Mouse (Mus musculus) Patski (cell line): ENCODE data around the gene Whrn. TPM values are rescaled to one million over a fixed set of nuclear protein-coding genes. Genes with fewer than 3 reads are reported as not detected.

Experiments
- ATAC-seq: fragments of 100-300 bp; one replicate; pipeline ENCODE4 v1.8.0; 2021
- CTCF ChIA-PET: fragments of 350-600 bp; sonication (Branson Sonifier 250); formaldehyde crosslinking; loops from one replicate; lab custom pipeline; 2022; ENCODE audit warnings: inconsistent platforms; lab: Charles Lee
- POLR2A ChIA-PET: fragments of 350-600 bp; sonication (Branson Sonifier 250); formaldehyde crosslinking; loops from one replicate; lab custom pipeline; 2022; ENCODE audit warnings: antibody characterized with exemption, inconsistent platforms; lab: Charles Lee
- DNase-seq: peaks from one replicate; pipeline ENCODE4 v3.0.0-alpha.2; 2011; ENCODE audit warnings: low read depth, low spot score
- H3K27me3 ChIP-seq: fragments of 371-371 bp; one replicate; pipeline ENCODE4 v1.5.1; 2021
- CTCF ChIP-seq: fragments of 100-300 bp; IDR thresholded peaks from one replicate; pipeline ENCODE4 v1.5.1; 2021
- in situ Hi-C: fragments of 300-500 bp; cut with MboI; formaldehyde crosslinking; loops from 3 replicates; pipeline ENCODE4 v1.11.1; 2018; ENCODE audit warnings: low pct_unique_long_range_greater_than_20kb, mixed read lengths
- polyA plus RNA-seq: library from polyadenylated mRNA; unstranded; gene quantifications from one replicate; pipeline ENCODE4 v1.2.3, GENCODE M21; 2021

Whrn gene
- polyA plus RNA-seq, result 31.0 TPM

GRCm38 (mm10) chr4:63495915-63496278 is at the start of gene Whrn:
TSS of gene Whrn (minus strand) at chr4:63495991.
- peak; percentile 72 for ATAC-seq
- DNase-seq, result no peak
- POLR2A ChIA-PET, result interaction anchor here (0.6 to 1.2 kb wide), 2 partner anchors 62 to 75 kb away, joined by 3 to 4 read pairs; partner anchors contain the start of gene Tmem268
- no peak for TF ChIP-seq CTCF
- CTCF ChIA-PET, result no interaction called here
- no peaks in the 10 kb centered on the region for H3K27me3 ChIP-seq
- in situ Hi-C loops, result loop anchor here (5.0 kb wide), 1 partner anchor 79 kb away; no protein-coding TSS in a partner anchor

DNA sequence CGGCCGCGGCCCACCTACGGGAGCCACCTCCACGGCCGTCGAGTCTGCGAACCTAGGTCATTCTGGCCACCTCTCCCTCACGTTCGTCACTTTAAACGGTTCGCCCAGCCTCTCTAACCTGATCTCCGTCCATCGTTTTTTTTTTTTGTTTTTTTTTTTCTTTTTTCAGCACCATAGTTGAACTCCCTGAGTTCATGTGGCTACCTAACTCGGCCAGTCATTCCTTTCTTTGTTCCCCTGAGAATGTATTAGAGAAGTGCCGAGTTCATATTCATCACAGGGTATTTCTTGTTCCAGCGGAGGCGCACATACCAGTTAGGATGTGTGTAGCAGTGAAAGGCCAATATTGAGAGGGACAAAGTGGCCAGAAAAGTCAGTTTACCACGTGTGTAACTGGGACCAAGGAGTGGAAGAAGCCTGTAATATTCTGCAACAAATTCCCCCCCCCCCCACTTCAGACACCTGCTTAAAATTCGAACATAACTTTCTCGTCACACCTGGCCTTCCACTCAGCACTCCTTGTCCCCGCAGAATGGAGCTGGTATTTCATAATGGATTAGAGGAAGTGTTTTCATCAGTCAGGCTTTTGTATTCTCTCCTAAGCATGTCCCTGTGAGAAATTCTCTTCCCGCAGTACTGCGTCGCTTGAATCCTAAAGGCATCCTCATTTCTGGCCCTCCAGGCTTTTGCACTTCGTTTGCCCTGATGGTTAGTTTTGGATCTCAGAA is 49.6 kb upstream of the Whrn start:
- in situ Hi-C loops, result no loop called here
- H3K27me3 ChIP-seq, result no peaks in the 10 kb centered on the region
- no peak for TF ChIP-seq CTCF
- ChIA-PET CTCF (no interaction called here), POLR2A (no interaction called here)
- DNase-seq (no peak), ATAC-seq (no peak)

DNA sequence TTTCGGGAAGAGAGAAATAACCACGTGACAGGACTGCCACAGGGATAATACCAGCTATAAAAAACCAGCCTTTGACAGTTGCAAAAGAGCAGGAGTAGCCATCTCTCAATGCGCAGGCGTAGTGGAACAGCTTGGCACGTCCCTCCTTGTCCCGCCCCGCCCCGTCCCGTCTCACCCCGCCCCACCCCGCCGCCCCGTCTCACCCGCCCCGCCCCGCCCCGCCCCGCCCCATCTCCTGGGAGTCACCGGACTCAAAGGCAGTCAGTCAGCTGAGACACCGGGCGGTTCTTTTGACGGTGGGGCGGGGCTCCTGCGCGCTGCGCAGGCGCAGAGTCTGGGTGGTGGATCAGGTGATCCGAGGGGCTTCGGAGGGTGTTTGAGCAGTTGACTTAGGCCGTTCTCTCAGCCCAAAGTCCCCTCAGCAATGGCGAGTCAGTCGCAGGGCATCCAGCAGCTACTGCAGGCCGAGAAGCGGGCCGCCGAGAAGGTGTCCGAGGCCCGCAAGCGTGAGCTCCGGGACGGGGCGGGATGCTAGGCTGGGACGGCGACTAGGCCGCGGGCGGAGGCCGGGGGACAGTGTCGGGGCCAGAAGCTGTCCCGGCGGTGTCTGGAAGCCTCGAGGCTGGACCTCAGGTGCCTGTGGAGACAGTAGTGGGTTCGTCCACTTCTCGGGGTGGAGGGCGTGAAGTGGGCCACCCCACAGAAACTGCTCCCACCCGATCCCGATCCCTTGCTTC is 48.9 kb upstream of the Whrn start, which contains the start of gene Atp6v1g1:
TSS of gene Atp6v1g1 (plus strand) at position 279 of the 737 bp plus-strand sequence.
- DNase-seq, result no peak
- in situ Hi-C loops, result no loop called here
- H3K27me3 ChIP-seq, result no peaks in the 10 kb centered on the region
- peak; percentile 47 for ATAC-seq
- POLR2A ChIA-PET, result no interaction called here
- CTCF ChIA-PET, result interaction anchor here (0.8 to 1.6 kb wide), 2 partner anchors 9 to 10 kb away, joined by 3 to 5 read pairs; no protein-coding TSS in a partner anchor
- TF ChIP-seq CTCF, result no peak

GRCm38 (mm10) chr4:63543746-63544493 is 48.1 kb upstream of the Whrn start:
- ATAC-seq, result peak; percentile 18
- in situ Hi-C loops, result no loop called here
- DNase-seq, result no peak
- ChIA-PET CTCF (interaction anchor here (0.8 to 1.6 kb wide), 2 partner anchors 10 kb away, joined by 3 to 5 read pairs; no protein-coding TSS in a partner anchor), POLR2A (no interaction called here)
- no peaks in the 10 kb centered on the region for H3K27me3 ChIP-seq
- no peak for TF ChIP-seq CTCF

GRCm38 (mm10) chr4:63542209-63542608 is 46.4 kb upstream of the Whrn start:
- ATAC-seq, result no peak
- POLR2A ChIA-PET, result no interaction called here
- CTCF ChIA-PET, result no interaction called here
- TF ChIP-seq CTCF, result no peak
- no peaks in the 10 kb centered on the region for H3K27me3 ChIP-seq
- in situ Hi-C loops, result no loop called here
- DNase-seq, result no peak

- no peak for DNase-seq
- TF ChIP-seq CTCF, result no peak
- no peak for ATAC-seq
- H3K27me3 ChIP-seq, result no peaks in the 10 kb centered on the region
- in situ Hi-C loops, result no loop called here
- ChIA-PET POLR2A (no interaction called here), CTCF (no interaction called here)
Observed at GRCm38 (mm10) chr4:63537602-63538001, 41.8 kb upstream of the Whrn start.

DNA sequence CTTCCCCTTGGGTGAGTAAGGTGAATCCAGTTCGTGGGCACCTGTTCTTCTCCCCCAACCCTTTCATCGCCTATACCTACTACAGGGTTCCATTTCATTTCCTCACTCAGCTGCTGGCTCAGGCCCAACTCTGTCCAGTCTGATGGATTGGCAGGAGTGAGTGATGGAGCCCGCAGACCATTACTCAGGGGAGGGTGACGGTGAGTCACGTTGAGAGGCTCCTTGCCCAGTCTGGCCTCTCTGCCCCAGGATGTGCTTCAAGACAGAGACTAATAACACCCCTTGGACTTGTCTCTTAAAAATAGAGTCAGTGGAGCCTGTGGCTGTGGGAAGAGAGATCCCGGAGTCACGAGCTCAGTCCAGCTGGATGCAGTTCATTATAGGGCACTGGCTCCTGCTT is 34.6 kb upstream of the Whrn start:
- POLR2A ChIA-PET, result no interaction called here
- no peak for TF ChIP-seq CTCF
- DNase-seq, result peak; percentile 88
- in situ Hi-C loops, result no loop called here
- CTCF ChIA-PET, result no interaction called here
- ATAC-seq, result peak; percentile 78
- H3K27me3 ChIP-seq, result no peaks in the 10 kb centered on the region

DNA sequence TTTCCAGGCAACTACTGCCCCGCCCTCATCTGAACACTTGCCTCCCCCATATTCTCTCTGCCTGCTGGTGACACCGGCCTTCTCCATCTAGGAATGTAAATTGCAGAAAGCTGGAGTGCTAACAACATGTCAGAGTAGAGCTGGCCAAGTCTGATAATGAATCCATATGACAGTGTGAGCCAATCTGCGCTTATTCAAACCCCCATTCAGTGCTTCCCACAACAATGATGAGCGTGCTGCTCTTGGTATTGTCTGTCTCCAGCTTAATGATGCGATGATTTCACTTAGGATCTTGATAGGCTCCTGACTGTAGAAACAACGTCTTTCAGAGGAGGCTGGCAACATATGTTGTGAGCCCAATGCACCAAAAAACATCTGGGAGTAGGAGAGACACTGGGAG is 33.2 kb upstream of the Whrn start:
- ChIA-PET POLR2A (no interaction called here), CTCF (interaction anchor here (1.4 kb wide), 1 partner anchor 14 kb away, joined by 3 read pairs; no protein-coding TSS in a partner anchor)
- H3K27me3 ChIP-seq, result no peaks in the 10 kb centered on the region
- no peak for DNase-seq
- in situ Hi-C loops, result no loop called here
- no peak for TF ChIP-seq CTCF
- ATAC-seq, result no peak

DNA sequence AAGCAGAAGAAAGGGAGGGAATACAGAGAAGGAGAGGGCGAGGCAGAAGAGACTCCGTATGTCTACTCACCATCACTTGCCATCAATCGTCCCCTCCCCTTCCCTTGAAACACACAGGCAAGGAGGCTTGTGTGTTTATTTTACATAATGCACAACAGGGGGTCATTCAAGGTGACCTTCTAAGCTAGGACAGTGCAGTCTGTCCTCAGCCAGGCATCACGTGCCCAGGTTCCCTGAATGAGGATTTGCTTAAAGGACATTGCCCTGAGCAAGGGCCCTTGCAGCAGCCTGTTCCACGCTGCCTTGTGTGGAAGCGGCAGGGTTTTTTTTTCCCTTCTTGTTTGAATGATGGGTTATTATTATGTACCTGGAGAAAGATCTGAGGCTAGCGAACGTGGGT is 29.7 kb upstream of the Whrn start:
- POLR2A ChIA-PET, result no interaction called here
- ATAC-seq (no peak), DNase-seq (no peak)
- in situ Hi-C loops, result no loop called here
- H3K27me3 ChIP-seq, result no peaks in the 10 kb centered on the region
- TF ChIP-seq CTCF, result no peak
- CTCF ChIA-PET, result no interaction called here

GRCm38 (mm10) chr4:63521813-63522419 is 26.1 kb upstream of the Whrn start:
- in situ Hi-C loops, result loop anchor here (25.0 kb wide), 1 partner anchor 965 kb away; no protein-coding TSS in a partner anchor
- ChIA-PET POLR2A (no interaction called here), CTCF (interaction anchor here (1.7 kb wide), 1 partner anchor 17 kb away, joined by 5 read pairs; no protein-coding TSS in a partner anchor)
- no peak for TF ChIP-seq CTCF
- no peak for ATAC-seq
- no peak for DNase-seq
- no peaks in the 10 kb centered on the region for H3K27me3 ChIP-seq
